Mouse (Mus musculus) thymus, adult 2 months (tissue): ENCODE results near the gene Pgpep1. TPM values are rescaled to one million over a fixed set of nuclear protein-coding genes. Genes with fewer than 3 reads are reported as not detected.

Experiments
- DNase-seq: peaks from one replicate; pipeline ENCODE4 v3.0.0; 2021
- H3K27ac ChIP-seq: fragments of 200-500 bp; 2 replicates; pipeline ENCODE4 v1.5.1; 2012; ENCODE audit warnings: low read length, control low read depth; ENCODE audit not compliant: control insufficient read depth, insufficient read depth
- H3K27me3 ChIP-seq: fragments of 200-500 bp; 2 replicates; pipeline ENCODE4 v1.6.1; 2012; ENCODE audit warnings: mild to moderate bottlenecking, low read length, moderate library complexity, mixed read lengths; ENCODE audit not compliant: control insufficient read depth, insufficient read depth
- H3K36me3 ChIP-seq: fragments of 200-500 bp; 2 replicates; pipeline ENCODE4 v1.6.1; 2012; ENCODE audit warnings: mild to moderate bottlenecking, low read length, moderate library complexity; ENCODE audit not compliant: control insufficient read depth, insufficient read depth
- H3K4me1 ChIP-seq: fragments of 200-500 bp; replicated peaks from 2 replicates; pipeline ENCODE4 v1.6.1; 2012; ENCODE audit warnings: low read length; ENCODE audit not compliant: control insufficient read depth, insufficient read depth
- H3K4me3 ChIP-seq: fragments of 200-500 bp; 2 replicates; pipeline ENCODE4 v1.5.1; 2012; ENCODE audit warnings: mild to moderate bottlenecking, low read length, control low read depth, moderate library complexity; ENCODE audit not compliant: control insufficient read depth, insufficient read depth
- CTCF ChIP-seq: fragments of 200-500 bp; IDR thresholded peaks from 2 replicates; pipeline ENCODE4 v1.5.1; 2012; ENCODE audit warnings: mild to moderate bottlenecking, control low read depth, low read length, moderate library complexity, borderline replicate concordance; ENCODE audit not compliant: control insufficient read depth, poor library complexity, insufficient read depth; ENCODE audit errors: extremely low read depth
- POLR2A ChIP-seq: fragments of 200-500 bp; IDR thresholded peaks from 2 replicates; pipeline ENCODE4 v1.6.1; 2012; ENCODE audit warnings: mild to moderate bottlenecking, low read length, control low read depth, moderate library complexity; ENCODE audit not compliant: control insufficient read depth, poor library complexity, insufficient read depth; ENCODE audit errors: extremely low read depth
- WGBS: fragments of 180-500 bp; shearing (Covaris S2); methylation state at CpG from one replicate; pipeline ENCODE4 v1.1.7; 2018; 5-methylcytosine and 5-hydroxymethylcytosine counted together
- polyA plus RNA-seq: library from polyadenylated mRNA; depleted of rRNA; stranded (reverse); fragments of >200 nt; gene quantifications from 2 replicates; pipeline ENCODE4 v1.2.3, GENCODE M21; 2012

Gene Pgpep1
- polyA plus RNA-seq, 1 experiment = 40.7 TPM

DNA sequence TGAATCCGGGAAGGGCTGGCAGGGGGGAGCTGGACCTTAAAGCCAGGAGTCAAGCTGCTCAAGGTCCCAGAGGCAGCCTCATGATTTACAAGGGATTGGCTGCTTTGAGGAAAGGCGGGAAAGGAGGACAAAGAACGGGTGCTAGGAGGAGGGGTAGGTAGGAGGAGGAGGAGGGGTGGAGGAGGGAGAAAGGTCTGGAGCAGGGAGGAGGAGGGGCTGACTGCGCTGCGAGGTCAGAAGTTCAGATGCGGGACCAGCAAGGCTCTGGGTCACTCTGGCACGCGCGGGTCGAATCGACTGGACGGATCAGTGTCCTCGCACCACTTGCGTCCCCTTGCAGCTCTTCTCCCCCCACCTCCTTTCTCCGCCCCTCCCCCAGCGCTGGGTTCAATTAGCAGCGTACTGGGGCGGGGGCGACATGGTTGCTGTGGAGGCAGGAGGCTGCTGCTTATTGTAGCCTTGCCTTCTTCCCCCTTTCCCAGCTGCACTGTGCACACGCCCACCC, 31.6 kb upstream of the Pgpep1 start:
- Histone ChIP-seq H3K4me1 (peaks cover 39% of the 10 kb centered on the region), H3K36me3 (no peaks in the 10 kb centered on the region), H3K27ac (no peak overlapping the region), H3K4me3 (no peak overlapping the region), H3K27me3 (no peaks in the 10 kb centered on the region)
- no peak for DNase-seq
- WGBS = 80% methylated on average over 20 of the region's 20 CpGs
- TF ChIP-seq CTCF (no peak), POLR2A (no peak)

DNA sequence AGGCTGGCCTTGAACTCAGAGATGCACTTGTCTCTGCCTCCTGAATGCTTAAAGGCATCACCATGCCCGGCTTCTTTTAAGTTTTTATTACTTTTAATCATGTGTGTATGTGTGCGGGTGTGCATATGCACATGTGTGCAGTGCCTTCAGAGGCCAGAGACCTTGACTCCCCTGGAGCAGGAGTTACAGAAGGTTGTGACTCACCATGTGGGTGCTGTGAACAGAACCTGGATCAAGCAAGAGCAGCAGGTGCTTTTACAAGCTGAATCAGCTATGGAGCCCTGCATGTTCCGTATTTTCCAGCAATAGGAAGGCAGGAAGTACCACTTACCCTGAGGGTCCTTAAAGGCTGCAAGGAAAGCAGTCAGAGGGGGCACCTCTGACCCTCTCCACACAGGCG, 31.0 kb upstream of the Pgpep1 start:
- no peaks in the 10 kb centered on the region for H3K36me3 ChIP-seq
- DNase-seq = no peak
- 96% methylated on average over 4 of the region's 4 CpGs for WGBS
- peaks cover 35% of the 10 kb centered on the region for H3K4me1 ChIP-seq
- no peak overlapping the region for H3K27ac ChIP-seq
- no peak for TF ChIP-seq CTCF
- TF ChIP-seq POLR2A = no peak
- H3K4me3 ChIP-seq = no peak overlapping the region
- no peaks in the 10 kb centered on the region for H3K27me3 ChIP-seq

DNA sequence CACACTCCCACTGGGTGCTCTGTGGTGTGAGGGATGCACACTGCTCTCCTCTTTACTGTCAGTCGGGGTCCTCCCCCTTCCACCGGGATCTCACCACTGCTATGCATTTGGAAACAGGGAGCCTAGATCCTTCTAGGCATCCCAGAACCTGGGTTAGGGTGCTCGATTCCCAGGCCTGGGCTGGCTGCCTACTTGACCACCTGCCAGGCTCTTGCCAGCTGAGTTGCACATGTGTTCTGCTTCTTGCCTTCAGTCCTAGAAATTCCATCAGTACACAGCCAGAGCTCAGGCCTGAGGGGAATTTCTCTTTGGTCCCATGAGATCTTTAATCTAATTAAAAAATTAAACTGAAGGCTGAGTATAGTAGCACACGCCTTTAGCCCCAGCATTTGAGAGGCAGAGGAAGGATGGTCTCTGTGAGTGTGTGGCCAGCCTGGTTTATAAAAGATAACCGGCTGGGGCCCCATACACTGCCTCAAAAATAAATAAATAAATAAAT, 29.8 kb upstream of the Pgpep1 start:
- Histone ChIP-seq H3K27ac (no peak overlapping the region), H3K4me1 (peaks cover 23% of the 10 kb centered on the region), H3K4me3 (no peak overlapping the region), H3K27me3 (no peaks in the 10 kb centered on the region), H3K36me3 (no peaks in the 10 kb centered on the region)
- 97% methylated on average over 5 of the region's 5 CpGs for WGBS
- DNase-seq = no peak
- no peak for TF ChIP-seq CTCF
- no peak for TF ChIP-seq POLR2A

DNA sequence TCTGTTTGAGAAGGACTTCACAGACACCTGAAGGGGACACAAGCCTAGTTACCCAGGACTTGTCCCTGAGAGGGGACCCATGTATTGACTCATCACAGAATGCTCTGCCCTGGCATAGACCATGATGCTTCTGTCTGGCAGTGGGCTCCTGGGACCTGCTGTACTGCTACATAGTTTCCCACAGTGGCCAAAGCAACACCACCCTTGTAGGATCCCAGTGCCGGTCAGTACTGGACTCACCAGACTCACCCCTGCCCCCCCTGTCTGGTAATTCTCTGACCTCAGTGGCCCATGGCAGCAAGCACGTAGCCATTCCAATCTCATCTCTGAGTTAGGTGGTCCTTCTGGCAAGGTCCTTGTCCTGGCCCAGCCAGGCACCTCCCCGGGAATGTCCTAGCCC, 27.9 kb upstream of the Pgpep1 start:
- H3K27ac ChIP-seq = no peak overlapping the region
- peaks cover 7% of the 10 kb centered on the region for H3K4me1 ChIP-seq
- WGBS = 99% methylated on average over 3 of the region's 3 CpGs
- no peak for DNase-seq
- no peaks in the 10 kb centered on the region for H3K27me3 ChIP-seq
- no peaks in the 10 kb centered on the region for H3K36me3 ChIP-seq
- H3K4me3 ChIP-seq = no peak overlapping the region
- no peak for TF ChIP-seq CTCF

DNA sequence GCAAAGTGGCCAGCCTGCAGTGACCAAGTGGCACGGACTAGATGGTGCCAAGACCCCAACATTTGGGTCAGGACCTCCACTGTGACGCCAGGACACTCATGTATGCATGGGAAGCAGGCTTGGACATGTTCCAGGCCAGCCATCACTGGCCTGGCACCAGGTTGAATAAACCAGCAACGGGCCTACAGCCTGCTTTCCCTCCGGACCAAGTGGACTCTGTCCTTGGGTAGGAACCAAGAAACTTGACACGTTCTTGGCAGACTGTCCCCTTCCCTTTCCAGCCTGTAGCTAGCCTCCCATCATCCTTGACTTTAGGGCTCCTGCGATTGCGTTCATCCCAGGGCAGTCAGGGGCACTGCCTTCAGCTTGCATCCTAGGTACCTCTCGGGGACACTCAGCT, 27.4 kb upstream of the Pgpep1 start:
- 92% methylated on average over 8 of the region's 8 CpGs for WGBS
- DNase-seq = no peak
- Histone ChIP-seq H3K27me3 (no peaks in the 10 kb centered on the region), H3K4me3 (no peak overlapping the region), H3K4me1 (peaks cover 6% of the 10 kb centered on the region; the same call in 1 of the 2 replicates), H3K36me3 (no peaks in the 10 kb centered on the region), H3K27ac (no peak overlapping the region)
- TF ChIP-seq POLR2A = no peak
- TF ChIP-seq CTCF = no peak

DNA sequence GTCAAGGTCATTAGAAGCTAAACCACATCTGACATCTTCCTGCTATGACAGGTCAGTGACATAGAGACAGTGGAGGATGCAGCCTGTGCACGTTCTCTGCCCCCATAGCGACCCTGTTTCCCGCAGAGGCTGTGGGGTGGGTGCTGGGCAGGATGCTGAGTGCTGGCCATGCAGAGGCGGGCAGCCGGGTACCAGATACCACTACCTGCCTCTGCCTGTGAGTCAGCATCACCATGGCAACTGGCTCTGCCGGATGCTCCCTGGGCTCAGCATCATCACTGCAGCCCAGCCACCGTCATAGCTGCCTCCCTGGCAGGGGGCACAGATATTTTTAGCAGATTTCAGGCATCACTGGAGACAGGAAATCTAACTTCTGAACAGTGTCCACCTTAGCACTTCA, 24.1 kb upstream of the Pgpep1 start:
- WGBS = 81% methylated on average over 7 of the region's 7 CpGs
- H3K4me1 ChIP-seq = peaks cover 4% of the 10 kb centered on the region; the same call in 1 of the 2 replicates
- TF ChIP-seq POLR2A (no peak), CTCF (no peak)
- no peaks in the 10 kb centered on the region for H3K36me3 ChIP-seq
- DNase-seq = no peak
- H3K4me3 ChIP-seq = no peak overlapping the region
- no peak overlapping the region for H3K27ac ChIP-seq
- no peaks in the 10 kb centered on the region for H3K27me3 ChIP-seq

DNA sequence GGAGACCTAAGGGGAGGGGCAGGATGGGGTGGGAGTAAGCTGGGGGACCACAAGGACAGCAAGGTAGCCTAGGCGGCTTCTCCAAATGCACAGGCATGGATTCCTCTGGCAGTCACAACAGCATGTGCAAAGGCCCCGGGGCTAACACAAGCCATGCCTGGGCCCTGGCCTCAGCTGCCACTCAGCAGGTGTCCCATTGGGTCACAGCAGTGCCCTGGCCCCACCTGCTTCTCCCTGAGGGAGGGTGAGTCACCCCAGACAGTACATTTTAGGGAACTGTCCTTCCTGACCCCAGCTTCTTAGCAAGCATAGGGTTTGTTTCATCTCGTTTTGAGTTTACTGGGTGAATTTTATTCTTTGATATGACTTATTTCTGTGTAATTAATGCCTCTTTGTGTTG, 22.5 kb upstream of the Pgpep1 start:
- no peaks in the 10 kb centered on the region for H3K27me3 ChIP-seq
- H3K4me3 ChIP-seq = no peak overlapping the region
- no peak for DNase-seq
- no peak for TF ChIP-seq CTCF
- no peak for TF ChIP-seq POLR2A
- H3K36me3 ChIP-seq = 0 out of 2 replicates have a peak, but pooled peaks cover 3% of the 10 kb centered on the region
- 66% methylated on average over 3 of the region's 3 CpGs for WGBS
- H3K27ac ChIP-seq = no peak overlapping the region
- H3K4me1 ChIP-seq = peaks cover 4% of the 10 kb centered on the region; the same call in 1 of the 2 replicates
